Mouse (Mus musculus) intestine, embryonic 15.5 days (tissue): ENCODE measurements around the gene Trpm3. TPM values are rescaled to one million over a fixed set of nuclear protein-coding genes. Genes with fewer than 3 reads are reported as not detected.

ENCODE experiments used
- ATAC-seq: fragments of 200-750 bp; cut with Nextera tagmentation; 2 replicates; pipeline ENCODE4 v1.8.0; 2017; ENCODE audit warnings: moderate TSS enrichment, moderate library complexity
- H3K27ac ChIP-seq: fragments of 300-500 bp; sonication (generic); 2 replicates; pipeline ENCODE4 v1.5.1; 2015; ENCODE audit warnings: mild to moderate bottlenecking, inconsistent platforms
- H3K27me3 ChIP-seq: fragments of 300-500 bp; sonication (generic); replicated peaks from 2 replicates; pipeline ENCODE4 v1.6.1; 2015; ENCODE audit warnings: inconsistent platforms
- H3K36me3 ChIP-seq: fragments of 300-500 bp; sonication (generic); 2 replicates; pipeline ENCODE4 v1.6.1; 2015; ENCODE audit warnings: inconsistent platforms
- H3K4me1 ChIP-seq: fragments of 300-500 bp; sonication (generic); replicated peaks from 2 replicates; pipeline ENCODE4 v1.6.1; 2015; ENCODE audit warnings: inconsistent platforms
- H3K4me2 ChIP-seq: fragments of 300-500 bp; sonication (generic); replicated peaks from 2 replicates; pipeline ENCODE4 v1.6.1; 2015; ENCODE audit warnings: mild to moderate bottlenecking, inconsistent platforms
- H3K4me3 ChIP-seq: fragments of 300-500 bp; sonication (generic); replicated peaks from 2 replicates; pipeline ENCODE4 v1.5.1; 2015; ENCODE audit warnings: inconsistent platforms
- H3K9ac ChIP-seq: fragments of 300-500 bp; sonication (generic); 2 replicates; pipeline ENCODE4 v1.6.1; 2015; ENCODE audit warnings: inconsistent platforms
- H3K9me3 ChIP-seq: fragments of 300-500 bp; sonication (generic); 2 replicates; pipeline ENCODE4 v1.6.1; 2016; ENCODE audit warnings: inconsistent platforms
- WGBS: fragments of 180-500 bp; shearing (Covaris S2); methylation state at CpG from one replicate; pipeline ENCODE4 v1.1.7; 2015; 5-methylcytosine and 5-hydroxymethylcytosine counted together
- polyA plus RNA-seq: library from polyadenylated mRNA; unstranded; fragments of >200 nt; fragmentation: Nextera tagmentation; extraction: Ambion mirVana; gene quantifications from 2 replicates; pipeline ENCODE4 v1.2.1, GENCODE M21; 2015

The Trpm3 gene
- polyA plus RNA-seq, 1 experiment from 2014 or later = 0.26 TPM

DNA sequence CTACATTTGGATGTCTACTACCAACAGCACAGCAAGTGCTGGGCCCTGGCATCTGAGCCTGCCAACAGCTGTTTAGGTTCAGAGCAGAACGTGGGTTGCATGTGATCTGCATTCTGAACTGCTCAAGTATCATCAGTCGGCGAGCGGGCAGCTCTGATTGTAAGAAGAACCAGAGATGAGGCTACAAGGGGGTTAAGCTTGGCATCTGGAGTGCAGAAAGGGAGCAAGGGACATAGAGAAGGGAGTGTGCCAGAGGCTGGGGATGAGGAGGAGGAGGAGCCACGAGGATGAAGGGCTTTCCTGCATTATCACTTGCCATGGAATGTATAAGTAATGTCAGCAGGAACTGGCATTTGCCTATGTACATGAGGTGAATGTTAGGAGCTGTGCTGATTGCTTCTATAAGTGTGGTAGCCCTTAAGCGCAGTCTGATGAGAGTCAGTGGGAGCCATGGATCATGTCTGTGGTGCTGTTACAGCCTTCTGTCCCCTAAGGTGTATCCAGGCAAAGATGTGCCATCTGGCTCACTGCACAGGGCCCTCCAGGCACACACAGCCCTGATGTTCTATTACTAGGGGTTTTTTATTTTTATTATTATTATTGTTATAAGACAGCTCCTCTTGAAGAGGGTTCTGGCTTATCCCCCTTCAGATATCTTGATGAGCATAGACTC lies 825.0 kb downstream of the Trpm3 start:
- no peak for ATAC-seq
- no peak overlapping the region for H3K27ac ChIP-seq
- no peak overlapping the region for H3K4me2 ChIP-seq
- H3K9me3 ChIP-seq = no peaks in the 10 kb centered on the region
- H3K4me1 ChIP-seq = no peaks in the 10 kb centered on the region
- H3K9ac ChIP-seq = no peak overlapping the region
- H3K36me3 ChIP-seq = no peaks in the 10 kb centered on the region
- 74% methylated on average over 6 of the region's 6 CpGs for WGBS
- H3K4me3 ChIP-seq = no peak overlapping the region
- H3K27me3 ChIP-seq = no peaks in the 10 kb centered on the region

DNA sequence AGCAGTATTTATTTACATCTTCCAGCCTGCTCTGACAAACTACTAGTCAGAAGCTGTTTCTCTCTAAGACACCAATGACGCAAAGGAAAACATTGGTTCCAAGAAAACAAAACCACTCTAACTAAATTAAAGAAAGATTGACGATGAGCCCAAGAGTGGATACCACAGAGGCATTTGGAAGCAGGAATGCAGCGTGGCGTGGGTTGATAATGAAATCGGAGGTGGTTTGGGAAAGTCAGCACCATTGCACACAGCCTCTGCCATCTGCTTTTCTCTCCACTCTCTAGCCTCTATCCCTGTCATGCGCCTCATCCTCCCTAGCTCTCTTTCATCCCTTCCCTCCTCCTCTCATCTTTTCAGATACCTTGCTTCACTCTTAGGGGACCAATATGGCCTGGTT lies 826.6 kb downstream of the Trpm3 start:
- no peaks in the 10 kb centered on the region for H3K4me1 ChIP-seq
- 68% methylated on average over 6 of the region's 6 CpGs for WGBS
- no peak for ATAC-seq

DNA sequence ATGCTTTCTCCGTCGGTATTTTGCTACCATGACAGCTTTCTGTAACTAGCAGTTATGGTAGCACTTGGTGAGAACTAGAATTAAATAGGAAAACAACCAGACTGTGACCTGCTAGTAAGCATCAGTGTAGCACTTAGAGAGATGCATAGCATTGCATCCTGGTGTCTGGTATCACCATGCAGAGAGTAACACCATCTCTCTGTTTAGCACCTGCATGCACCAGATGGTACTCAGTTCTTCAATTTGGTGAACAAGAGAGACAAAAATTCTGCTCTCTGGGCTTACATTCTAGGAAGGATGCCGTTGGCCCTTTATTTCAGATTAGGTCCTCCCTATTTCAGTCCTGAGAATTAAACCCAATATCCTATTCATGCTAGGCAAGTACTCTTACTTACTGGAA lies 834.4 kb downstream of the Trpm3 start:
- H3K4me1 ChIP-seq = no peaks in the 10 kb centered on the region
- no peak overlapping the region for H3K4me3 ChIP-seq
- no peaks in the 10 kb centered on the region for H3K9me3 ChIP-seq
- 87% methylated on average over 3 of the region's 3 CpGs for WGBS
- no peak for ATAC-seq
- no peak overlapping the region for H3K4me2 ChIP-seq
- no peak overlapping the region for H3K9ac ChIP-seq
- no peaks in the 10 kb centered on the region for H3K36me3 ChIP-seq
- no peak overlapping the region for H3K27ac ChIP-seq
- H3K27me3 ChIP-seq = no peaks in the 10 kb centered on the region

More for the DNA sequence above, 826.6 kb downstream of the Trpm3 start:
- H3K27ac ChIP-seq = no peak overlapping the region
- no peak overlapping the region for H3K4me3 ChIP-seq
- no peaks in the 10 kb centered on the region for H3K9me3 ChIP-seq
- no peaks in the 10 kb centered on the region for H3K27me3 ChIP-seq
- no peaks in the 10 kb centered on the region for H3K36me3 ChIP-seq
- no peak overlapping the region for H3K4me2 ChIP-seq
- no peak overlapping the region for H3K9ac ChIP-seq

DNA sequence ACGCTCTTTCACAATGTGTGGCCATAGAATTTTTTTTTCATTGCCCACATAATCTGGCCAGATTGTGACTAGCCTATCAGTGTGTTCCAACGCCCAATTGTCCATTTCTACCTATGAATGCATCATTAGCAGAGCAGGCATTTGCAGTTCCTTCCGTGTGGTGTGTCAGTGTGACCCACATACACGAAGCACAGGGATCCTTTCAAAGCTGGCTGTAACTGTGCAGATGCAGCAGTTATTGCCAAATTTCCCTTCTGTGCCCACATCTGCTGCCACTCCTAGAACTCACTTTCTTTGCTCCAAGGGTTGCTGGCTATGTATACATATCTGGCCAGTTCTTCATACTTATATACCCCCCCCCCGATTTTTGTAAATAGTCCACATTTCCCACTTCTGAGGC lies 834.9 kb downstream of the Trpm3 start:
- no peak overlapping the region for H3K4me2 ChIP-seq
- no peaks in the 10 kb centered on the region for H3K4me1 ChIP-seq
- H3K27ac ChIP-seq = no peak overlapping the region
- no peak overlapping the region for H3K4me3 ChIP-seq
- no peaks in the 10 kb centered on the region for H3K9me3 ChIP-seq
- no peaks in the 10 kb centered on the region for H3K27me3 ChIP-seq
- WGBS = 88% methylated on average over 5 of the region's 5 CpGs
- ATAC-seq = no peak
- H3K9ac ChIP-seq = no peak overlapping the region
- no peaks in the 10 kb centered on the region for H3K36me3 ChIP-seq

DNA sequence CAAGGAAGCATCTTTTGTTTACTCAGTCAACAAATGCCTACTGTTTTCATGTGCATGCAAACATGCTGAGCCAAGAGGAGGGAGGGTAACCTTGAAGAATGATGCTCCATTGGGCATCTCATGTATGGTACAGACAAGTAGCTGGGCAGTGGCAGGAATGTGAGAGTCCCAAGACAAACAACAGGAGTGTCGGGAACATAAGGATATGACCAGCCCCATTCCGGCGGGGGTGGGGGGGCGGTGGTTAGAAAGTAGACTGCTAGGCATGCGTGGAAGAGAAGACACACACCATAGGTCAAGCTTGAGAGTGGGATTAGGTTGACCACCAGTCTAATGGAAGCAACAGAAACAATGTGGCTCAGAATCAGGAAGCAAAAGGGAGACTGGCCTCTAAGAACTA lies 837.0 kb downstream of the Trpm3 start:
- H3K27me3 ChIP-seq = no peaks in the 10 kb centered on the region
- H3K9ac ChIP-seq = no peak overlapping the region
- no peak overlapping the region for H3K27ac ChIP-seq
- no peak overlapping the region for H3K4me2 ChIP-seq
- H3K9me3 ChIP-seq = no peaks in the 10 kb centered on the region
- 91% methylated on average over 5 of the region's 5 CpGs for WGBS
- no peaks in the 10 kb centered on the region for H3K36me3 ChIP-seq
- H3K4me3 ChIP-seq = no peak overlapping the region
- H3K4me1 ChIP-seq = no peaks in the 10 kb centered on the region
- ATAC-seq = no peak

DNA sequence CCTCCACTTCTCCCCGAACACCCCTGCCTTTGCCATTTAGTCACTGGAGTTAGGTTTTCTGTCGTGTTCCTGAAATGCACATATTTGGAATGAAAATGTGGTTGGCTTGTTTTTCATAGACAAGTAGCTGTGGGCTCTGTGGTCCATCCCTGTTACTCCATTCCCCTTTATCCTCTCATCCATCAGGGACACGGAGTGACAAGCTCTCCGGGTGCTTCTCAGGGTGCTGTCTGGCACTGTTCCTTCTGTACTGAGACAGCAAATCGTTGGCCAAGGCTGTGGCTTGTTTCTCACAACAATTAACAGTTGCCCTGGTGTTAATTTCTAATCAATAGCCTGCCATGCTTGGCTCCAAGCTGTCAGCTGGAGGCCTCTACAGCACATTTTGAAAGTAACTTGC lies 838.7 kb downstream of the Trpm3 start:
- no peak overlapping the region for H3K9ac ChIP-seq
- H3K9me3 ChIP-seq = no peaks in the 10 kb centered on the region
- no peak overlapping the region for H3K4me2 ChIP-seq
- H3K4me1 ChIP-seq = no peaks in the 10 kb centered on the region
- no peak overlapping the region for H3K4me3 ChIP-seq
- no peak overlapping the region for H3K27ac ChIP-seq
- 62% methylated on average over 5 of the region's 5 CpGs for WGBS
- no peaks in the 10 kb centered on the region for H3K27me3 ChIP-seq
- H3K36me3 ChIP-seq = no peaks in the 10 kb centered on the region
- ATAC-seq = no peak

DNA sequence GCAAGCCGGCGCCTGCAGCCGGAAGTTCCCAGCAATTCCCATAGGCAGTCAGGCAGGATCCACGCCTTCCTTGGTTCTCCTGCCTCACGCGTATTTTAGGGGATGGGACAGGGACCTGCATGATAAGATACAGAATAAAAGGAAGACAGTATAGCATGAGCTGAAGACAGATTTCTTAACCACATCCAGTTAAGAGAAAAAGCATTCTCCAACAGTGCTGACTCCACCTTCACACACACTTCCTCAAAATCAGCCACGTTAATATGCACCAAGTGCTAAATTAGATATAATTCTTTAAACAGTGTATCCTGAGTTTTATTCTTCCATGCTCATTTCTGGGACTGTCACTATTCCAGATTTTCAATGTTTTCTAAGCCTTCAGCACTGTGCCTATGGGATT lies 839.9 kb downstream of the Trpm3 start:
- Histone ChIP-seq H3K9ac (no peak overlapping the region), H3K9me3 (no peaks in the 10 kb centered on the region), H3K27me3 (no peaks in the 10 kb centered on the region), H3K4me1 (no peaks in the 10 kb centered on the region), H3K4me2 (no peak overlapping the region), H3K4me3 (no peak overlapping the region), H3K27ac (no peak overlapping the region), H3K36me3 (no peaks in the 10 kb centered on the region)
- WGBS = 92% methylated on average over 7 of the region's 7 CpGs
- ATAC-seq = no peak

DNA sequence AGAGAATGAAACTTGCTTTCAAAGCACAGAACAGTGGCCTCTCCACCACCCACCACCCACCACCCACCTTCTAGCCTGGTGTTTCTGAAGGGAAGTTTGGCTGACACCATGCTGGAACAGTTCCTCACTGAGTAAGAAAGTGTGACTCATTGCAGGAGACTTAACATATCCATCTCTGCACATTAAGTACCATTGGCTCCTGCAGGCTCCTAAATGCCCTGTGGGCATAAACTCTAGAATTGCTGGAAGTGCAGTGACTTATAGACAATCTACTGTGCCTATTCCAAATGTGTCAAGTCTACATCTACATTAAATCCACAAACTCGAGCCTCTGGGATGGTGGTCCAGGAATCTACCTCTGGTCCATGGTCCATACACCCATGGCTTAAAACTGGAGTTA lies 840.3 kb downstream of the Trpm3 start:
- Histone ChIP-seq H3K4me1 (no peaks in the 10 kb centered on the region), H3K9me3 (no peaks in the 10 kb centered on the region), H3K27ac (no peak overlapping the region), H3K4me3 (no peak overlapping the region), H3K9ac (no peak overlapping the region), H3K36me3 (no peaks in the 10 kb centered on the region), H3K4me2 (no peak overlapping the region), H3K27me3 (no peaks in the 10 kb centered on the region)
- ATAC-seq = no peak
- 64% methylated on average over 1 of the region's 1 CpGs for WGBS

DNA sequence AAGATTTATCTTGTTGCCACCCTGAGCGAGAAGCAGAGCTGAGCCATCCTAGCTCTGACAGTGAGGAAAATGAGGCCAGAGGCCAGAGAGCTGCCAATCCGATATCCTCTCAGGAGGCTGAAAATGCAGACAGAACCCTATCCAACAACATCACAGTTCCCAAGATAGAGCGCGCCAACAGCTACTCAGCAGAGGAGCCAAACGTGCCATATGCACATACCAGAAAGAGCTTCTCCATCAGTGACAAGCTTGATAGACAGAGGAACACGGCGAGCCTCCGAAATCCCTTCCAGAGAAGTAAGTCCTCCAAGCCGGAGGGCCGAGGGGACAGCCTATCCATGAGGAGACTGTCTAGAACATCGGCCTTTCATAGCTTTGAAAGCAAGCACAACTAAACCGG lies 849.1 kb downstream of the Trpm3 start:
- Histone ChIP-seq H3K27ac (no peak overlapping the region), H3K27me3 (no peaks in the 10 kb centered on the region), H3K4me2 (no peak overlapping the region), H3K9ac (no peak overlapping the region), H3K36me3 (no peaks in the 10 kb centered on the region), H3K9me3 (no peaks in the 10 kb centered on the region), H3K4me1 (no peaks in the 10 kb centered on the region), H3K4me3 (no peak overlapping the region)
- 94% methylated on average over 12 of the region's 12 CpGs for WGBS
- ATAC-seq = no peak

DNA sequence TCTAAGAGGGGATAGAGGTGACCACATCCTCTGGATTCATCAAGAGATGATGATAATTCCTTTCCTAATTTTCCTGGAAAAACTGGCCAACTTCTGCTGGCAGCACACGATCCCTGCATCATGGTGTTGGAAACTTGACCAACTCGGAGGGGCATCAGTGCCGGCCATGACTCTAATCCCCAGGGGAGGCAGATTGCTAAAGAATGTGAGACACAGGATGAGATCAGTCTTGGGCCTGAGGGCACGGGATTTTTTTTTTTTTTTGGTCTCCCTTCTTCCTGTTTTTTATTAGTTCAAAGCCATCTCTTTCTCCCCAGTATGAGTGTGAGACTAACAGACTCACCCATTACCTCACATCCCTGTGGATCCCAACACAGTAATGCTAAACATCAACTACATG lies 855.1 kb downstream of the Trpm3 start:
- Histone ChIP-seq H3K9me3 (no peaks in the 10 kb centered on the region), H3K27me3 (no peaks in the 10 kb centered on the region), H3K36me3 (no peaks in the 10 kb centered on the region), H3K9ac (no peak overlapping the region), H3K4me3 (no peak overlapping the region), H3K4me1 (no peaks in the 10 kb centered on the region), H3K27ac (no peak overlapping the region), H3K4me2 (no peak overlapping the region)
- 64% methylated on average over 4 of the region's 4 CpGs for WGBS
- no peak for ATAC-seq

DNA sequence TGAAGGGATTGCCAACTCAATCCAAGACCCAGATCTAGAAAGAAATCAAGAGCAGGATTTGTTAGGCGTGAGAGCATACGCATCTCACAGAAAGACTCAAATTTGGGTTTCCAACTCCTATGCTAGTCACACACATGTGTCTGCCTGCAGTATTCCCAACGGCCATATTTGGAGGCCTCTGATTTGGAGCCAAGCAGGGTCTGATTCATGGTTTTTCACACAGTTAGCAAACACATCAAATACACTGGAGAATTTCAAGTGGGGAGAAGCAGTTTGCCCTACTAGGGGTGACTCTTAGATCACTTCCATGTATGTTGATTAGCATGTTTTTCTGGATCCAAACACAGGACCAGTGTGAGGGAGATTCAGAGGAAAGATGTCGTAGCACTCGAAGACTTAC lies 855.7 kb downstream of the Trpm3 start:
- H3K4me1 ChIP-seq = no peaks in the 10 kb centered on the region
- H3K36me3 ChIP-seq = no peaks in the 10 kb centered on the region
- H3K27me3 ChIP-seq = no peaks in the 10 kb centered on the region
- H3K27ac ChIP-seq = no peak overlapping the region
- no peak for ATAC-seq
- H3K9me3 ChIP-seq = no peaks in the 10 kb centered on the region
- no peak overlapping the region for H3K4me3 ChIP-seq
- H3K4me2 ChIP-seq = no peak overlapping the region
- H3K9ac ChIP-seq = no peak overlapping the region
- WGBS = 87% methylated on average over 5 of the region's 5 CpGs

DNA sequence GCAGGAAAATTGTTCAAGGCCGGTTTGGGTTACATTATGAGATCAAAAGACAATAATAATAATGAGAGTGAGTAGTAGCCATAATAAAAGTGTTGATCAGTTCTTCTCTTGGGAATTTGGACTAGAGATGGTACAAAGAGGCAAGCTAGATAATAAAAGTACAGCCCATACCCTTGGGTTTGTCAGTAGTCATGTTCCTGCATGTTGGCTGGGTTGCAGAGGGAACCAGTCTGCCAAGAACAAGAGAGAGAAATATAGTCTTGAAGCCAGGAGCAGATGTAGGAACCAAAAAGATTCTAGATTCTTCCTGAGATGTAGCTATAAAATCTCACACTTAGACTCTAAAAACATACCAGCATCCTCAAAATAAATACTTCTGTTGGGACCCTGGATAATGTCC lies 861.4 kb downstream of the Trpm3 start:
- Histone ChIP-seq H3K27me3 (no peaks in the 10 kb centered on the region), H3K9me3 (no peaks in the 10 kb centered on the region), H3K36me3 (no peaks in the 10 kb centered on the region), H3K27ac (no peak overlapping the region), H3K4me2 (no peak overlapping the region), H3K4me1 (no peaks in the 10 kb centered on the region), H3K9ac (no peak overlapping the region), H3K4me3 (no peak overlapping the region)
- ATAC-seq = no peak
- WGBS = 90% methylated on average over 1 of the region's 1 CpGs

DNA sequence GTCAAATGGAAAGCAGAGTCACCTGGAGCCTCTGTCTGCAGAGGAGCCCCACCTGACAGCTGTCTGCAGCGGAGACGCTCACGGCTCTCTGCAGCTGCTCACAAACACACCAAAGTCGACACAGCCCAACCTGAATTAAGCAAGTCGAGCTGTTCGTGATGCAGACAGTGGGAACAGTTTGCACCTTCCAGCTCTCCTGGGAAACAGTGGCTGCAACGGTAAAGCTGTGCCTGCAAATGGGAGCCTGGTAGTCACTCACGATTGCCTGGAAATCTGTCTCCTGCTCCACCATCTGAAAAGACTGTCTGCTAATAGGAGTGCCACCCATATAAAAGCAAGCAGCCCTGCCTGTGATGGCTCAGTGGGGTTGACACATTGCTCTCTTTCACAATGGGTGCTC lies 865.0 kb downstream of the Trpm3 start:
- H3K4me1 ChIP-seq = no peaks in the 10 kb centered on the region
- H3K4me2 ChIP-seq = no peak overlapping the region
- no peak overlapping the region for H3K27ac ChIP-seq
- ATAC-seq = no peak
- no peak overlapping the region for H3K4me3 ChIP-seq
- WGBS = 23% methylated on average over 8 of the region's 8 CpGs
- H3K9ac ChIP-seq = no peak overlapping the region
- no peaks in the 10 kb centered on the region for H3K36me3 ChIP-seq
- no peaks in the 10 kb centered on the region for H3K9me3 ChIP-seq
- H3K27me3 ChIP-seq = no peaks in the 10 kb centered on the region
